Mouse (Mus musculus) lung, adult 2 months (tissue): ENCODE measurements around the gene Fgd5. TPM values are rescaled to one million over a fixed set of nuclear protein-coding genes. Genes with fewer than 3 reads are reported as not detected.

Experiments used
- DNase-seq: peaks from one replicate; pipeline ENCODE4 v3.0.0; 2022
- H3K4me1 ChIP-seq: fragments of 200-500 bp; 2 replicates; pipeline ENCODE4 v1.6.1; 2011; ENCODE audit warnings: low read length; ENCODE audit not compliant: control insufficient read depth, insufficient read depth
- H3K4me3 ChIP-seq: fragments of 200-500 bp; replicated peaks from 2 replicates; pipeline ENCODE3; 2011; ENCODE audit warnings: low read depth, mild to moderate bottlenecking, control low read depth, low read length; ENCODE audit errors: extremely low read depth
- CTCF ChIP-seq: fragments of 200-500 bp; IDR thresholded peaks from 2 replicates; pipeline ENCODE4 v1.5.1; 2011; ENCODE audit warnings: mild to moderate bottlenecking, low read length, control low read depth; ENCODE audit not compliant: insufficient read depth
- POLR2A ChIP-seq: fragments of 200-500 bp; IDR thresholded peaks from 2 replicates; pipeline ENCODE4 v1.6.1; 2011; ENCODE audit warnings: low read depth, mild to moderate bottlenecking, control low read depth, low read length, borderline replicate concordance; ENCODE audit errors: extremely low read depth
- WGBS: fragments of 180-500 bp; shearing (Covaris S2); methylation state at CpG from one replicate; pipeline ENCODE4 v1.1.7; 2018; 5-methylcytosine and 5-hydroxymethylcytosine counted together
- polyA plus RNA-seq: library from polyadenylated mRNA; depleted of rRNA; stranded (reverse); fragments of >200 nt; gene quantifications from 2 replicates; pipeline ENCODE4 v1.2.3, GENCODE M21; 2012

The Fgd5 gene
- polyA plus RNA-seq, 1 experiment = 32.6 TPM

DNA sequence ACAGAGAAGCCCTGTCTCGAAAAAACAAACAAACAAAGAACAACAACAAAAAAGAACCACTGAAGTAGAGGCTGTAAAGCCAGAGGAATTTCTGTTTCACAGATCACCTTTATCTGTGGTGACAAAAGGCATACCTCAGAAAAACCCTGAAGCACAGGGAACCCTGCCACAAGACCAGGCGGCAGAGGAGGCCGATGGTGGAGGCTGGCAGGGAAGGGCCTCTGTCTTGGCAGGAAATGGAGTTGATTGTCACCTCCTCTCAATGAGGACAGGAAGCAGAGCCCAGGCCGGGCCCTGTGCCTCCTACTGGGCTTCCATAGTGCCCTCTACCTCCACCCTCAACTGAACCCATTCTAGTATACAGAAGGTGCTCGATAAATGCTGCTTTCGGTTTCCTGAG, 4.7 kb upstream of the Fgd5 start:
- 50% methylated on average over 6 of the region's 6 CpGs for WGBS

GRCm38 (mm10) chr6:91979301-91979996, 771 bp downstream of the Fgd5 start:
- H3K4me3 ChIP-seq = peak overlapping the region; percentile 65
- TF ChIP-seq POLR2A (no peak), CTCF (no peak)
- 11% methylated on average over 23 of the region's 23 CpGs for WGBS
- no peak for DNase-seq
- 0 out of 2 replicates have a peak, but pooled peaks cover 3% of the 10 kb centered on the region for H3K4me1 ChIP-seq

More for the DNA sequence above, 4.7 kb upstream of the Fgd5 start:
- Histone ChIP-seq H3K4me3 (no peak overlapping the region), H3K4me1 (peaks cover 10% of the 10 kb centered on the region)
- TF ChIP-seq CTCF (no peak), POLR2A (no peak)
- no peak for DNase-seq

DNA sequence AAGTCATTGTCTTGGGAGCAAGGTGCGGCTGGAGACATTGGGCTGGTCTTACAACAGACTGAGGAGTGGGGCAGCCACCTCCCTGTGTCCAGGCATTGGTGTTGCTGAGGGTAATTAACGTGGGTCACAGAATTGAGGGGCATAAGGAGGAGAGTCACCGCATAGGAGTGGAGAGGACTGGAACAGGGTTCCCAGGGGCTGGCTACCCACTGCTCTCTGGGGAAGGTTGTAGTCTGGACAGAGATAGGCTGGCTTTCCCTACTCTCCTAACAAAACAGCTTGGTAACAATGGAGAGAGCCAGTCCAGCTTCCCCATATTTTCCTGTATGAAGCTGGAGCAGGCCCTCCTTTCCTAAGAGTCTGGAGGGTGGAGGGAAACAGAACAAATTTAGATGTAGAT, 1.3 kb downstream of the Fgd5 start:
- TF ChIP-seq CTCF = no peak
- TF ChIP-seq POLR2A = no peak
- Histone ChIP-seq H3K4me1 (0 out of 2 replicates have a peak, but pooled peaks cover 3% of the 10 kb centered on the region), H3K4me3 (peak overlapping the region; percentile 65)
- no peak for DNase-seq
- 44% methylated on average over 3 of the region's 3 CpGs for WGBS

DNA sequence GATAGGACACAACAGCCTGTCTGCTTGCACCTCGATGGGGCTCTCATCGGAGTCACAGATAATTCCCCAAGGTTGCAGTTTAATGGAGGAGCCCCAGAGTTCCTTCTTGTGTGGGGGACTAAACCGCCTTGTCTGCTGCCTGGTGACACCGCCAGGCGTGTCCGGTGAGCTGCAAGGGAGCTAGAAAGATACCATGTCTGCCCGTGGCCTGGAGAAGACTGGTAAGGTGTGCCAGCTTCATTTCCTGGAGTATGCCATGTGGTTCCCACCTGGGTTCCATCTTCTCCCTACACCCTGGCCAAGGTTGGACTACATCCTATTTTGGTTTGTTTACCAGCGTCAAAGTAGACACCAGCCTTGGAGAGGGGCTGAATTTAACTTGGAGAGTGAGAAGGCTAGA, 11.4 kb downstream of the Fgd5 start:
- WGBS = 76% methylated on average over 8 of the region's 8 CpGs
- Histone ChIP-seq H3K4me3 (no peak overlapping the region), H3K4me1 (peaks cover 3% of the 10 kb centered on the region)
- TF ChIP-seq POLR2A = no peak
- no peak for TF ChIP-seq CTCF
- no peak for DNase-seq

DNA sequence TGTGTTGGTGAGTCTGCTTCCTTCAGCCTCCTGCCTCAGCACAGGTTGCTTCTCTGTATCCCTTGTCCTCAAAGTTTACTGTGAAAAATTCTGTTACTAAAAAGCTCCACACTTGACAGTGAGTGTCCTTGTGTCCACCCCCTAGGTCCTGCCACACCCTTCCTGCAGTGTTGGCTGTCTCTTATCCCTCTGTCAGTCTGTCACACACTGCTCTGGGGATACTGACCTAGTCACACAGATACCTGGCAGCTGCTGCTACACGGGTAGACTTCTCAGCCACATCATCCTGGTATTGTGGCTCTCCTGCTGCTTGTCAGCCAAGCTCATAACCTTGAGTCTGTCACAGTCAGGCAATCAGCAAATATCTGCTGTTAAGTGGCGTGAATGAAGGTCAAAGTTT, 14.1 kb downstream of the Fgd5 start:
- Histone ChIP-seq H3K4me1 (peaks cover 5% of the 10 kb centered on the region), H3K4me3 (no peak overlapping the region)
- TF ChIP-seq POLR2A (no peak), CTCF (no peak)
- DNase-seq = no peak
- WGBS = 52% methylated on average over 2 of the region's 2 CpGs

- no peak overlapping the region for H3K4me3 ChIP-seq
- H3K4me1 ChIP-seq = peaks cover 5% of the 10 kb centered on the region
- 52% methylated on average over 8 of the region's 8 CpGs for WGBS
- TF ChIP-seq CTCF (no peak), POLR2A (no peak)
- DNase-seq = no peak
Measured at GRCm38 (mm10) chr6:91993795-91994505, 15.3 kb downstream of the Fgd5 start.

- Histone ChIP-seq H3K4me1 (peaks cover 7% of the 10 kb centered on the region), H3K4me3 (no peak overlapping the region)
- WGBS = 82% methylated on average over 8 of the region's 8 CpGs
- DNase-seq = no peak
- TF ChIP-seq POLR2A = no peak
- TF ChIP-seq CTCF = no peak
Measured at GRCm38 (mm10) chr6:91996072-91996471, 17.4 kb downstream of the Fgd5 start.

DNA sequence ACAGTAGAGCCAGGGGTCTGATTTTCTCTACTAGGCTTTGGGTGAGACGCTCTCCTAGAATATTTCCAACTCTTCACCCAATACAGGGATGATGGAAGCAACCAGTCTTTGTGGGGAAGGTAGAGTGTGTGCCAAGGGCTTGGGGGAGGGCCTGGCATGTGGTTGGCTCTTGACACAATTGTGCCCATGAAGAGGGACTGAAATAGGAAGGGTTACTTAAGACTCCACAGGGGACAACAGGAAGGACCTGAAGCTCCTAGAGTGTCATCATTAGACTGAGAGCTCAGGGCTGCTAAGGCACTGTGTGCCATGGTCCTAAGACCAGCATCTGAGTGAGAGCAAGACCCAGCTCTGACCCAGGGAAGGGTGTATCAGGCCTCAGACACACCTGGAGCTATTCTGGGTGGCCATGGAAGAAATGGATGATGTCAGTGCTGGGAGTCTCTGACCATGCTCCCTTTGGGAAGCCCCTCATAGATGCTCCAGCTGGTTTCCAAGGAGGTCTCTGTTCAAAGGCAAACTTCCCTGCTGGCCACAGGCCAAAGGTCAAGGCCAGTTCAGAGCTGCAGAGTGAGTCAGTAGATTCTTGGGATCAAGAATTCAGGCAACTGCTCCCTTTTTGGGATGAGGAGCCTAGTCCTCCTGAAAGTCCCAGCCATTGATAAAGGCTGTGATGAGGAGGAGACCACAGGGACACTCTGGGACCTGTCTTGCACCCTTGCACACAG, 24.0 kb downstream of the Fgd5 start:
- no peak for TF ChIP-seq POLR2A
- no peak for TF ChIP-seq CTCF
- DNase-seq = no peak
- Histone ChIP-seq H3K4me3 (no peak overlapping the region), H3K4me1 (peaks cover 5% of the 10 kb centered on the region)
- 94% methylated on average over 1 of the region's 1 CpGs for WGBS

DNA sequence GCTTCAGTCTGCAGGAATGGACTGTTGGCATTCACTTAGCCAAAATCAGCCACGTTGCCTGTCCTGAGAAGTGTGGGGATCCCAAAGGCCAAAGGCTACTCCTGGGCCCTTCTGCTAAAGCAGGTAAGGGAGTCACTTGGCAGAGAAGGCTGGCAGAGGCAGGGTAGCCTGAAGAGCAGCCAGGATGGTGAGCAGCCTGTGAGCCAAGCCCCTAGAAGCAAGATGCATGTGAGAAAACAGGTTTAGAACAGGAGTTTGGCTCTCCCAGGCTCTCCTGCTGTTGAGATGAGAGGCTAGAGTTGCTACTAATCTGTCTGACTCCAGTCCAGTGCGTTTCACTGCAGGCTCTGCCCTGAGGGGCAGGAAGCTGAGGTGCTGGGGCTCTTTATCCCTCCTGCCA, 25.0 kb downstream of the Fgd5 start:
- WGBS = 56% methylated on average over 2 of the region's 2 CpGs
- peaks cover 5% of the 10 kb centered on the region for H3K4me1 ChIP-seq
- H3K4me3 ChIP-seq = no peak overlapping the region
- DNase-seq = no peak
- TF ChIP-seq POLR2A (no peak), CTCF (no peak)

GRCm38 (mm10) chr6:92004137-92004805, 25.6 kb downstream of the Fgd5 start:
- no peak for DNase-seq
- Histone ChIP-seq H3K4me3 (no peak overlapping the region), H3K4me1 (peaks cover 5% of the 10 kb centered on the region)
- TF ChIP-seq CTCF (no peak), POLR2A (no peak)
- WGBS = 67% methylated on average over 6 of the region's 6 CpGs
